Mouse (Mus musculus) limb, embryonic 13.5 days (tissue): ENCODE results near the gene Psmd1. TPM values are rescaled to one million over a fixed set of nuclear protein-coding genes. Genes with fewer than 3 reads are reported as not detected.

Experiments
- ATAC-seq: fragments of 200-750 bp; cut with Nextera tagmentation; 2 replicates; pipeline ENCODE4 v1.8.0; 2017; ENCODE audit warnings: low read depth, moderate number of reproducible peaks, moderate TSS enrichment; ENCODE audit not compliant: low FRiP score
- H3K27ac ChIP-seq: fragments of 300-500 bp; sonication (generic); 2 replicates; pipeline ENCODE4 v1.5.1; 2015; ENCODE audit warnings: inconsistent platforms, mild to moderate bottlenecking, moderate library complexity
- H3K27me3 ChIP-seq: fragments of 300-500 bp; sonication (generic); 2 replicates; pipeline ENCODE4 v1.6.1; 2015; ENCODE audit warnings: mild to moderate bottlenecking, inconsistent platforms
- H3K36me3 ChIP-seq: fragments of 300-500 bp; sonication (generic); 2 replicates; pipeline ENCODE4 v1.6.1; 2015; ENCODE audit warnings: inconsistent platforms, mild to moderate bottlenecking, moderate library complexity
- H3K4me1 ChIP-seq: fragments of 300-500 bp; sonication (generic); 2 replicates; pipeline ENCODE4 v1.6.1; 2015; ENCODE audit warnings: inconsistent platforms
- H3K4me2 ChIP-seq: fragments of 300-500 bp; sonication (generic); replicated peaks from 2 replicates; pipeline ENCODE4 v1.6.1; 2015; ENCODE audit warnings: inconsistent platforms, mild to moderate bottlenecking, moderate library complexity
- H3K4me3 ChIP-seq: fragments of 300-500 bp; sonication (generic); 2 replicates; pipeline ENCODE4 v1.5.1; 2015; ENCODE audit warnings: moderate library complexity, mild to moderate bottlenecking, inconsistent platforms
- H3K9ac ChIP-seq: fragments of 300-500 bp; sonication (generic); 2 replicates; pipeline ENCODE4 v1.6.1; 2015; ENCODE audit warnings: mild to moderate bottlenecking, inconsistent platforms
- H3K9me3 ChIP-seq: fragments of 300-500 bp; sonication (generic); 2 replicates; pipeline ENCODE4 v1.6.1; 2016; ENCODE audit warnings: inconsistent platforms
- WGBS: fragments of 180-500 bp; shearing (Covaris S2); methylation state at CpG from one replicate; pipeline ENCODE4 v1.1.7; 2015; 5-methylcytosine and 5-hydroxymethylcytosine counted together
- polyA plus RNA-seq: library from polyadenylated mRNA; unstranded; fragments of >200 nt; fragmentation: Nextera tagmentation; extraction: Ambion mirVana; gene quantifications from 2 replicates; pipeline ENCODE4 v1.2.1, GENCODE M21; 2015

Gene Psmd1
- polyA plus RNA-seq, 1 experiment from 2014 or later, result 179 TPM

GRCm38 (mm10) chr1:86148161-86148560 lies 84.0 kb downstream of the Psmd1 start:
- Histone ChIP-seq H3K27me3 (no peaks in the 10 kb centered on the region), H3K9me3 (no peaks in the 10 kb centered on the region), H3K36me3 (no peaks in the 10 kb centered on the region; the same call in 1 of the 2 replicates), H3K4me2 (no peak overlapping the region), H3K4me3 (no peak overlapping the region), H3K9ac (no peak overlapping the region), H3K4me1 (no peaks in the 10 kb centered on the region), H3K27ac (no peak overlapping the region)
- no peak for ATAC-seq
- 86% methylated on average over 9 of the region's 9 CpGs for WGBS

GRCm38 (mm10) chr1:86150929-86151328 lies 86.7 kb downstream of the Psmd1 start:
- H3K4me3 ChIP-seq, result no peak overlapping the region
- H3K4me2 ChIP-seq, result no peak overlapping the region
- H3K9ac ChIP-seq, result no peak overlapping the region
- H3K27me3 ChIP-seq, result no peaks in the 10 kb centered on the region
- WGBS, result 84% methylated on average over 6 of the region's 6 CpGs
- H3K36me3 ChIP-seq, result no peaks in the 10 kb centered on the region
- H3K27ac ChIP-seq, result no peak overlapping the region
- peaks cover 14% of the 10 kb centered on the region for H3K4me1 ChIP-seq
- ATAC-seq, result no peak
- no peaks in the 10 kb centered on the region for H3K9me3 ChIP-seq

GRCm38 (mm10) chr1:86151376-86151775 lies 87.2 kb downstream of the Psmd1 start:
- Histone ChIP-seq H3K9ac (no peak overlapping the region), H3K36me3 (no peaks in the 10 kb centered on the region), H3K9me3 (no peaks in the 10 kb centered on the region), H3K27me3 (no peaks in the 10 kb centered on the region), H3K4me3 (no peak overlapping the region), H3K4me1 (peaks cover 14% of the 10 kb centered on the region), H3K4me2 (no peak overlapping the region), H3K27ac (no peak overlapping the region)
- no peak for ATAC-seq
- 80% methylated on average over 7 of the region's 7 CpGs for WGBS

GRCm38 (mm10) chr1:86152618-86153017 lies 88.4 kb downstream of the Psmd1 start:
- Histone ChIP-seq H3K4me2 (no peak overlapping the region), H3K9me3 (no peaks in the 10 kb centered on the region), H3K9ac (no peak overlapping the region), H3K36me3 (no peaks in the 10 kb centered on the region; the same call in 1 of the 2 replicates), H3K4me1 (peaks cover 14% of the 10 kb centered on the region), H3K4me3 (no peak overlapping the region), H3K27me3 (no peaks in the 10 kb centered on the region), H3K27ac (no peak overlapping the region)
- WGBS, result 100% methylated on average over 1 of the region's 1 CpGs
- ATAC-seq, result no peak

- peak within 1 kb of the TSS; percentile 84 for H3K4me3 ChIP-seq
- no peaks in the 10 kb centered on the region for H3K27me3 ChIP-seq
- peak within 1 kb of the TSS; percentile 75 for H3K4me2 ChIP-seq
- 4% methylated on average over 40 of the region's 40 CpGs for WGBS
- peaks cover 14% of the 10 kb centered on the region for H3K4me1 ChIP-seq
- H3K9me3 ChIP-seq, result no peaks in the 10 kb centered on the region
- ATAC-seq, result peak; percentile 100
- H3K27ac ChIP-seq, result peak within 1 kb of the TSS; percentile 82
- H3K36me3 ChIP-seq, result peaks cover 3% of the 10 kb centered on the region
- peak within 1 kb of the TSS; percentile 82 for H3K9ac ChIP-seq
Measured at GRCm38 (mm10) chr1:86154133-86154823, 90.1 kb downstream of the Psmd1 start, which contains the start of gene Armc9. Gene Armc9 (plus strand): TSS chr1:86154780.

GRCm38 (mm10) chr1:86154824-86155164 lies 90.6 kb downstream of the Psmd1 start:
- H3K36me3 ChIP-seq, result peaks cover 4% of the 10 kb centered on the region
- no peak; the same call in 1 of the 2 replicates for ATAC-seq
- WGBS, result under 1% methylated on average over 18 of the region's 18 CpGs

GRCm38 (mm10) chr1:86156075-86156474 lies 91.9 kb downstream of the Psmd1 start:
- Histone ChIP-seq H3K9me3 (no peaks in the 10 kb centered on the region), H3K27ac (no peak overlapping the region), H3K27me3 (no peaks in the 10 kb centered on the region), H3K9ac (peak overlapping the region; percentile 82), H3K36me3 (peaks cover 16% of the 10 kb centered on the region), H3K4me2 (0 out of 2 replicates have a peak overlapping the region, but pooled peaks have one; percentile 75), H3K4me1 (peaks cover 14% of the 10 kb centered on the region), H3K4me3 (no peak overlapping the region)
- no peak for ATAC-seq
- 83% methylated on average over 3 of the region's 3 CpGs for WGBS

More at GRCm38 (mm10) chr1:86154824-86155164, 90.6 kb downstream of the Psmd1 start:
- Histone ChIP-seq H3K27me3 (no peaks in the 10 kb centered on the region), H3K27ac (no peak overlapping the region), H3K4me2 (peak overlapping the region; percentile 75), H3K9ac (peak overlapping the region; percentile 82), H3K4me3 (peak overlapping the region; percentile 84), H3K4me1 (peaks cover 14% of the 10 kb centered on the region), H3K9me3 (no peaks in the 10 kb centered on the region)

GRCm38 (mm10) chr1:86156595-86156994 lies 92.4 kb downstream of the Psmd1 start:
- no peak overlapping the region for H3K9ac ChIP-seq
- ATAC-seq, result no peak

GRCm38 (mm10) chr1:86160059-86160458 lies 95.9 kb downstream of the Psmd1 start:
- Histone ChIP-seq H3K36me3 (peaks cover 52% of the 10 kb centered on the region), H3K9ac (no peak overlapping the region)
- WGBS, result 88% methylated on average over 6 of the region's 6 CpGs

More at GRCm38 (mm10) chr1:86156595-86156994, 92.4 kb downstream of the Psmd1 start:
- Histone ChIP-seq H3K4me3 (no peak overlapping the region), H3K27me3 (no peaks in the 10 kb centered on the region), H3K27ac (no peak overlapping the region), H3K36me3 (peaks cover 22% of the 10 kb centered on the region), H3K4me1 (peaks cover 14% of the 10 kb centered on the region), H3K9me3 (no peaks in the 10 kb centered on the region), H3K4me2 (no peak overlapping the region)
- 85% methylated on average over 6 of the region's 6 CpGs for WGBS

GRCm38 (mm10) chr1:86160479-86160878 lies 96.3 kb downstream of the Psmd1 start:
- WGBS, result 94% methylated on average over 5 of the region's 5 CpGs
- Histone ChIP-seq H3K9me3 (no peaks in the 10 kb centered on the region), H3K27ac (no peak overlapping the region), H3K4me1 (peaks cover 3% of the 10 kb centered on the region), H3K9ac (no peak overlapping the region), H3K4me2 (no peak overlapping the region), H3K36me3 (peaks cover 56% of the 10 kb centered on the region), H3K4me3 (no peak overlapping the region), H3K27me3 (no peaks in the 10 kb centered on the region)
- no peak for ATAC-seq

More at GRCm38 (mm10) chr1:86160059-86160458, 95.9 kb downstream of the Psmd1 start:
- Histone ChIP-seq H3K4me1 (peaks cover 8% of the 10 kb centered on the region), H3K4me3 (no peak overlapping the region), H3K9me3 (no peaks in the 10 kb centered on the region), H3K27ac (no peak overlapping the region), H3K27me3 (no peaks in the 10 kb centered on the region), H3K4me2 (no peak overlapping the region)
- no peak for ATAC-seq

GRCm38 (mm10) chr1:86161061-86161460 lies 96.9 kb downstream of the Psmd1 start:
- no peak overlapping the region for H3K4me2 ChIP-seq
- H3K9me3 ChIP-seq, result no peaks in the 10 kb centered on the region
- H3K4me1 ChIP-seq, result no peaks in the 10 kb centered on the region
- 88% methylated on average over 5 of the region's 5 CpGs for WGBS
- H3K4me3 ChIP-seq, result no peak overlapping the region
- no peak overlapping the region for H3K9ac ChIP-seq
- H3K27me3 ChIP-seq, result no peaks in the 10 kb centered on the region
- no peak for ATAC-seq
- no peak overlapping the region for H3K27ac ChIP-seq
- H3K36me3 ChIP-seq, result peaks cover 56% of the 10 kb centered on the region

- Histone ChIP-seq H3K36me3 (peaks cover 73% of the 10 kb centered on the region), H3K4me1 (no peaks in the 10 kb centered on the region), H3K9ac (no peak overlapping the region), H3K27me3 (no peaks in the 10 kb centered on the region), H3K4me3 (no peak overlapping the region), H3K9me3 (no peaks in the 10 kb centered on the region), H3K27ac (no peak overlapping the region), H3K4me2 (no peak overlapping the region)
- ATAC-seq, result no peak
- WGBS, result 91% methylated on average over 5 of the region's 5 CpGs
Measured at GRCm38 (mm10) chr1:86174602-86175001, 110.4 kb downstream of the Psmd1 start.

- no peak overlapping the region for H3K9ac ChIP-seq
- H3K27ac ChIP-seq, result no peak overlapping the region
- H3K9me3 ChIP-seq, result no peaks in the 10 kb centered on the region
- H3K36me3 ChIP-seq, result peaks cover 69% of the 10 kb centered on the region
- no peak for ATAC-seq
- no peaks in the 10 kb centered on the region for H3K4me1 ChIP-seq
- WGBS, result 54% methylated on average over 2 of the region's 2 CpGs
- no peak overlapping the region for H3K4me3 ChIP-seq
- H3K27me3 ChIP-seq, result no peaks in the 10 kb centered on the region
- no peak overlapping the region for H3K4me2 ChIP-seq
Measured at GRCm38 (mm10) chr1:86176066-86176465, 111.9 kb downstream of the Psmd1 start.
